Mouse (Mus musculus) limb, embryonic 15.5 days (tissue): Measurements from ENCODE around the gene Rnf17. TPM values are rescaled to one million over a fixed set of nuclear protein-coding genes. Genes with fewer than 3 reads are reported as not detected.

Experiments used
- ATAC-seq: fragments of 200-750 bp; cut with Nextera tagmentation; 2 replicates; pipeline ENCODE4 v1.8.0; 2017; ENCODE audit warnings: low read depth, moderate TSS enrichment; ENCODE audit not compliant: insufficient number of reproducible peaks, low FRiP score, low TSS enrichment
- H3K27ac ChIP-seq: fragments of 300-500 bp; sonication (generic); 2 replicates; pipeline ENCODE4 v1.5.1; 2015; ENCODE audit warnings: moderate library complexity, mild to moderate bottlenecking, inconsistent platforms
- H3K27me3 ChIP-seq: fragments of 300-500 bp; sonication (generic); 2 replicates; pipeline ENCODE4 v1.6.1; 2015; ENCODE audit warnings: inconsistent platforms
- H3K36me3 ChIP-seq: fragments of 300-500 bp; sonication (generic); 2 replicates; pipeline ENCODE4 v1.6.1; 2015; ENCODE audit warnings: inconsistent platforms
- H3K4me1 ChIP-seq: fragments of 300-500 bp; sonication (generic); 2 replicates; pipeline ENCODE4 v1.6.1; 2015; ENCODE audit warnings: inconsistent platforms
- H3K4me2 ChIP-seq: fragments of 300-500 bp; sonication (generic); 2 replicates; pipeline ENCODE4 v1.6.1; 2015; ENCODE audit warnings: mild to moderate bottlenecking, inconsistent platforms
- H3K4me3 ChIP-seq: fragments of 300-500 bp; sonication (generic); 2 replicates; pipeline ENCODE4 v1.5.1; 2015; ENCODE audit warnings: mild to moderate bottlenecking, inconsistent platforms
- H3K9ac ChIP-seq: fragments of 300-500 bp; sonication (generic); 2 replicates; pipeline ENCODE4 v1.6.1; 2015; ENCODE audit warnings: inconsistent platforms
- H3K9me3 ChIP-seq: fragments of 300-500 bp; sonication (generic); 2 replicates; pipeline ENCODE4 v1.6.1; 2016; ENCODE audit warnings: inconsistent platforms
- WGBS: fragments of 180-500 bp; shearing (Covaris S2); methylation state at CpG from one replicate; pipeline ENCODE4 v1.1.7; 2015; 5-methylcytosine and 5-hydroxymethylcytosine counted together
- polyA plus RNA-seq: library from polyadenylated mRNA; unstranded; fragments of >200 nt; fragmentation: Nextera tagmentation; extraction: Ambion mirVana; gene quantifications from 2 replicates; pipeline ENCODE4 v1.2.1, GENCODE M21; 2015

Rnf17 gene
- polyA plus RNA-seq, 1 experiment from 2014 or later: 0.83 TPM

DNA sequence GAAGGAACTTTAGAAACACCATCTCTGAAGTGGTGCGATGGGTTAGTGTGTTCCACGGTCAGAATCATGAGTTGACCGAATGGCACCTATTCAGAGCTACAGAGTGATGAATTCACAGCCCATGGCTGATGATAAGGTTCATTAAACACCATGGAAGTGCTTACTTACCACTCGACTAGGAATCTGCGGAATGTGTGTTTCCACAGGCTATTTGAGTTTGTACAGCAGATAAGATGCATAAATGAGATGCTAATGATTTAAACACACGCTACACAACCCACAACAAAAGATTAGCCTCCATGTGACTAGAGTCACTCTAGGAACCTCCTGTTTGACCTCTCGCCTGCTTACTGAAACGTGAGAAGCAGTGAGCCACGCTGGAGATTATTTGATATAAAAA lies 23.0 kb upstream of the Rnf17 start:
- WGBS: 74% methylated on average over 9 of the region's 9 CpGs
- no peak overlapping the region for H3K4me2 ChIP-seq
- no peak overlapping the region for H3K4me3 ChIP-seq
- H3K9ac ChIP-seq: no peak overlapping the region
- H3K36me3 ChIP-seq: no peaks in the 10 kb centered on the region
- no peaks in the 10 kb centered on the region for H3K4me1 ChIP-seq
- no peaks in the 10 kb centered on the region for H3K27me3 ChIP-seq
- H3K9me3 ChIP-seq: no peaks in the 10 kb centered on the region
- no peak overlapping the region for H3K27ac ChIP-seq
- no peak for ATAC-seq

DNA sequence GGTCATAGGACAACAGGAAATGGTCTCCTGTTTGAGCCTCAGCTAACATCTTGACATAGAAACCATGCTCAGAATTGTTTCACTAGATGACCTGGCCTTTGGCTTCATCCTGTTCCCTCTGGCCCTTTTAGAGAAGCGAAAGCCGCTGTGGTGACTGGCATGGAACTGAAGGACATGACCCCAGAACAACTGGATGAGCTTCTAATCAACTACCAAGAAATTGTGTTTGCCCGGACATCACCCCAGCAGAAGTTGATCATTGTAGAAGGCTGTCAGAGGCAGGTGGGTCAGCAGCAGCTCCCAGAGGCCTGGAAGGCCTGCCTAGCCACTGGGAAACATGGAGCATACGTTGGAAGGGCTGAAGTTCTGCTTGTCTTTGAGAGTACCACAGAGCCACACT lies 20.0 kb upstream of the Rnf17 start:
- Histone ChIP-seq H3K4me1 (no peaks in the 10 kb centered on the region), H3K9me3 (no peaks in the 10 kb centered on the region), H3K4me2 (no peak overlapping the region), H3K27me3 (no peaks in the 10 kb centered on the region), H3K36me3 (no peaks in the 10 kb centered on the region), H3K4me3 (no peak overlapping the region), H3K27ac (no peak overlapping the region), H3K9ac (no peak overlapping the region)
- ATAC-seq: no peak
- 82% methylated on average over 4 of the region's 4 CpGs for WGBS

DNA sequence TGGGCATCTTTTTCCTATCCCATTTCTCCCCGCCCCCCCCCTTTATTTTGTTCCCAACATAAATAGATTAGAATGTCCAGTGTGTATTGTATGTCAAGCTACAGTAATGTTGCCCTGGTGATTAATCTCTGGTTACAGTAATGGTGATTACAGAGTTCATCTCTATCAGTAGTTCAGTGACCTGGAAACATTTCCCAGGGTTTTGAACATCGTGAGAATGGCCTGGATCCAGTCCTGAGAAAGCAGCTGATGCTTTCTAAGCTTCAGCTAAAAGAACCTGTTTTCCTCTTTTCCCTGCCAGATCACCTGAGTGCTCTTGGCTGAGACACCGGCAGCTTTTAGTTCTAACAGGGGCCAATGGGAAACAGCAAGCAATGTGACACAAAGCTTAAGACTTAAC lies 12.1 kb upstream of the Rnf17 start:
- Histone ChIP-seq H3K27me3 (no peaks in the 10 kb centered on the region), H3K9ac (no peak overlapping the region), H3K27ac (no peak overlapping the region), H3K9me3 (no peaks in the 10 kb centered on the region), H3K4me3 (no peak overlapping the region), H3K4me2 (no peak overlapping the region), H3K4me1 (no peaks in the 10 kb centered on the region), H3K36me3 (no peaks in the 10 kb centered on the region)
- ATAC-seq: no peak
- WGBS: 82% methylated on average over 3 of the region's 3 CpGs

DNA sequence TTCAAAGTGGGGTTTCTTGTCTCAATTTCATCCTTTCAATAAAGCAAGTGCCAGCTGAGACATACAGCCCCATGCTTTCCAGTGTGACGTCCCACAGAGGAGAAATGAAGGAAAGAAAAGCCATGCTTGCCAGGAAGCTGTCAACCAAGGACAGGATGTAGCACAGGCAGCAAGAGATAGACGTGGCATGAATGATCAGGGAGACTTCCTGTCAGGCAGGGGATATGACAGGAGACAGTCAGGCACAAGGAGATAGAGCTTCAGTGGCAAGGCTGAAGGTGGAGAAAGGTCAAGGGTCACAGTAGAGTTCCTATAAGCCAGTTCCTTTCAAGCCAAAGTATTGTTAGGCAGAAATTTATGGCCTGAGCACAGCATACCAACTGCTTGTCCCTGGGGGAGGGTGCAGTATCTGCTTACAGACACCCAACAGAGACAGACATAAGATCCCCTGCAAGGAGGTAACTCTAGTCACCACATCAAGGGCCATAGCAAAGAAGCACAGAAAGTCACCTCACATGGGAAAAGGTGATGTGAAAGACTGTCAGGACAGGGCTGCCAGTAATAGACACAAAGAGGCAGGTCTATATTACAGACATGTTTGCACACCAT lies 8.6 kb upstream of the Rnf17 start:
- H3K4me2 ChIP-seq: no peak overlapping the region
- no peaks in the 10 kb centered on the region for H3K4me1 ChIP-seq
- H3K9me3 ChIP-seq: no peaks in the 10 kb centered on the region
- no peaks in the 10 kb centered on the region for H3K27me3 ChIP-seq
- no peaks in the 10 kb centered on the region for H3K36me3 ChIP-seq
- ATAC-seq: no peak
- no peak overlapping the region for H3K27ac ChIP-seq
- no peak overlapping the region for H3K4me3 ChIP-seq
- H3K9ac ChIP-seq: no peak overlapping the region
- WGBS: 18% methylated on average over 2 of the region's 2 CpGs

DNA sequence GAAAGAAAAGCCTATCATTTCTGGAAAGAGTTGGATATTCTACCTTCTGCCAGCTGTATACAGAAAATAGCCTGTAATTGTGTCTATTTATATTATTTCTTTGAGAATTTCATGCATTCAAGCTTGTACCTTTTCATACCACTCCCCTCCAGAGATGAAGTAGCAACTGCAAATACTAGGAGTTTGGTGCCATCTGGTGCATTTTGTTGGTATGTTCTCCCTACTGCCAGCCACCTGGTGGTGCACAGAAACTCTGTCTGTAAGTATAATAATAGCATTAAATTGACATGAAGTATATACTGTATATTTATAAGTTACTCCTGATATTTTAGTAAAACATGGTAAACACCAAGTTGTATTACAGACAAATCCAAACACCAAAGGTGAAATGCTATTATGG lies 4.4 kb upstream of the Rnf17 start:
- ATAC-seq: no peak
- H3K27me3 ChIP-seq: no peaks in the 10 kb centered on the region
- H3K4me2 ChIP-seq: no peak overlapping the region
- no peaks in the 10 kb centered on the region for H3K9me3 ChIP-seq
- H3K4me3 ChIP-seq: no peak overlapping the region
- H3K4me1 ChIP-seq: no peaks in the 10 kb centered on the region
- no peak overlapping the region for H3K9ac ChIP-seq
- H3K27ac ChIP-seq: no peak overlapping the region
- no peaks in the 10 kb centered on the region for H3K36me3 ChIP-seq

DNA sequence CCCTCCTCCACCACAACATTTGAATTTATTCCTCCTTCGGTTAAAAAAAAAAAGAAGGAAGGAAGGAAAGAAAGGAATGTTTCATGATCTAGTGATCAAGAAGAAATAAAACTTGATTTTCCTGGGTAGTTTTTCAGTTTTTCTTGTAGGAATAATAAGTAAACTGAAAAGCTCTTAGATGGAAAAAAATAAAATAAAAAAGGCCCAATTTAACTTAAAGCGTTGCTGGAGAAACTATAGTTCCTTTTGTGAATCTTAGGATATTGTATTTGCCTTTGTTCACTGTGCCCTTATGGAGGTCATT lies 643 bp downstream of the Rnf17 start:
- H3K4me2 ChIP-seq: no peak overlapping the region
- H3K27ac ChIP-seq: no peak overlapping the region
- no peaks in the 10 kb centered on the region for H3K36me3 ChIP-seq
- no peak overlapping the region for H3K4me3 ChIP-seq
- WGBS: 92% methylated on average over 2 of the region's 2 CpGs
- no peak for ATAC-seq
- no peak overlapping the region for H3K9ac ChIP-seq
- H3K27me3 ChIP-seq: no peaks in the 10 kb centered on the region
- no peaks in the 10 kb centered on the region for H3K4me1 ChIP-seq
- no peaks in the 10 kb centered on the region for H3K9me3 ChIP-seq

DNA sequence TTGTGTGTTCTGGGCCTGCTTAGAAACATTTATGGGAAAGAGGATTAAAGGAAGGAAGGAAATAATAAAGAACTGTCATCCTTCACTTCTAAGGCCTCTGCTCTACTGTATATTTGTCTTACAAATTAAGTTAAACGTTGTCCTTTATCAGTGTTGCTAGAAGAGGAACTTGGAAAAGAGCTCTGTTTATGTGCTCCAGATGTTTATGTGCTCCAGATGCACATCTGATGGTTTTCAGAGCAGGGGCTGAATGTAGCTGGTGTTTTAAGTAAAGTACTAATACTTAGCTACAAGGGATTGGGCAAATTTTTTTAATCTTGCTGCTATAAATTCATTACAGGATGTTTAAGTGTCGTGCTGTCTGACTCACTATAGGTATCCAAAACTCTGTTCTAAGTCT lies 59.7 kb downstream of the Rnf17 start:
- H3K27me3 ChIP-seq: no peaks in the 10 kb centered on the region
- no peak for ATAC-seq
- WGBS: 37% methylated on average over 2 of the region's 2 CpGs
- no peak overlapping the region for H3K9ac ChIP-seq
- no peaks in the 10 kb centered on the region for H3K36me3 ChIP-seq
- H3K4me3 ChIP-seq: no peak overlapping the region
- H3K4me1 ChIP-seq: no peaks in the 10 kb centered on the region
- no peaks in the 10 kb centered on the region for H3K9me3 ChIP-seq
- no peak overlapping the region for H3K27ac ChIP-seq
- no peak overlapping the region for H3K4me2 ChIP-seq

DNA sequence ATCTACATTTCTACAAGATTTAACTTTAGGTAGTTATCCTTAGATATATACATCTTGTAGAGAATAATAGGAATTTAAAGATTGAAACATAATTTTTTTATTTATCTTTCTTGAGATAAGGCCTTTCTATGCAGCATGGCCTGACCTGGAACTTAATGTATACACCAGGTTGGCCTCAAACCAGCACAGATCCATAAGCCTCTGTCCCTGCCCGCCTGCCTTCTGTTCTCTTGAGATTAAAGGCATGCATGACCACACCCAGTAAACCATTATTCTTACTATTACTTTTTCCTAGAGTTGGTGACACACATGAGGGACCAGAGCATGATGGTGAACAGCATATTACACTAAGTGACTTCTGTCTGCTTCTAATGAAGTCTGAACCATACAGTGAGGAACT lies 60.3 kb downstream of the Rnf17 start:
- 62% methylated on average over 1 of the region's 1 CpGs for WGBS
- no peak overlapping the region for H3K27ac ChIP-seq
- H3K36me3 ChIP-seq: no peaks in the 10 kb centered on the region
- no peak overlapping the region for H3K4me3 ChIP-seq
- no peak overlapping the region for H3K4me2 ChIP-seq
- no peaks in the 10 kb centered on the region for H3K4me1 ChIP-seq
- no peaks in the 10 kb centered on the region for H3K27me3 ChIP-seq
- no peak overlapping the region for H3K9ac ChIP-seq
- no peak for ATAC-seq
- no peaks in the 10 kb centered on the region for H3K9me3 ChIP-seq

DNA sequence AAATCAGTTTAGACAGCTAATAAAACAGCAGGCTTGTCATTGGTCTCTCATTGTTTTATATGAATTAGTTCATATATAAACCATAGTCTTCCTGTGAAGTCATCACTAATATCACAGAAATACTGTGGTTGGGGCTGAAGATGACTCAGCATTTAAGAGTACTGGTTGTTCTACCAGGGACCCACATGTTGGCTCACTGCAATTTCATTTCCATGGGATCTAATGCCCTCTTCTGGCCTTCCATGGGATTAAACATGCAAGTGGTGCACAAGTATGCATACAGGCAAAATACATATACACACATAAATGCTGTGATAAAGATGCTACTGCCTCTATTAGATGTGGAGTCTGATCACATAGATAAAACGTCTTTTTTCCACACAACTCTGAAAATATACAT lies 65.8 kb downstream of the Rnf17 start:
- no peaks in the 10 kb centered on the region for H3K36me3 ChIP-seq
- no peaks in the 10 kb centered on the region for H3K27me3 ChIP-seq
- WGBS: 43% methylated on average over 1 of the region's 1 CpGs
- no peak overlapping the region for H3K9ac ChIP-seq
- no peaks in the 10 kb centered on the region for H3K4me1 ChIP-seq
- no peak for ATAC-seq
- H3K4me2 ChIP-seq: no peak overlapping the region
- no peak overlapping the region for H3K27ac ChIP-seq
- H3K9me3 ChIP-seq: no peaks in the 10 kb centered on the region
- no peak overlapping the region for H3K4me3 ChIP-seq

DNA sequence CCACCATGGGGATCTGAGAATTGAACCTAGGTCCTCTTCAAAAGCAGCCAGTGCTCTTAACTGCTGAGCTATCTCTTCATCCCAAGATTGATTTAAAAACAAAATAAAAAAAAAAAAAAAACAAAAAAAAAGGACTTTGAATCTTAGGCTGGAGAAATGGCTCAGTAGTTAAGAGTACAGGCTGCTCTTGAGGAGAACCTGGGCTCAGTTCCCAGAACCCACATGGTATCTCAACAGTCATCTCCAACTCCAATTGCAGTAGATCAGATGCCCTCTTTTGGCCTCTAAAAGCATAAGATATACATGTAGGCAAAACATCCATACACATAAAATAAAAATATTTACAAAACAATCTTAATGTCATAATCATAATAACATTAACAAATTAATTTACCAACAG lies 87.4 kb downstream of the Rnf17 start:
- no peak for ATAC-seq
- Histone ChIP-seq H3K27ac (no peak overlapping the region), H3K9me3 (no peaks in the 10 kb centered on the region), H3K4me3 (no peak overlapping the region), H3K4me2 (no peak overlapping the region), H3K36me3 (no peaks in the 10 kb centered on the region), H3K4me1 (no peaks in the 10 kb centered on the region), H3K27me3 (no peaks in the 10 kb centered on the region), H3K9ac (no peak overlapping the region)

DNA sequence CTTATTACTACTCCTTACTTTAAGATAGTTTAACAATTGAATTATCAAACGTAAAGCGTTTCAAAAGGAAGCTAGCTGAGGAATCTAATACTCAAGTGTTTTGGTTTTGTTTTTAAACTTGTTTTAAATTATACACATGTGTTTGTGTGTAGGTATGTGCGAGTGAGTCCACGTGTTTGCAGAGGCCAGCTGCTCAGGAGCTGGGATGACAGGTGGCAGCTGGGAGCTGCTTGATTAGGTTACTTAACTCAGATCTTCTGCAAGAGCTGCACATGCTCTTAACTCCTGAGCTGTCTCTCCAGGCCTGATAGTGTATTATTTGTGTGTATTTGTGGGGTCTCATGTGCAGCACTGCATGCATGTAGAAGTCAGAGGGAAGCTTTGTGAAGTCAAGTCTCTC lies 100.0 kb downstream of the Rnf17 start:
- Histone ChIP-seq H3K36me3 (no peaks in the 10 kb centered on the region), H3K4me2 (no peak overlapping the region), H3K4me1 (no peaks in the 10 kb centered on the region), H3K4me3 (no peak overlapping the region), H3K9ac (no peak overlapping the region), H3K9me3 (no peaks in the 10 kb centered on the region), H3K27ac (no peak overlapping the region), H3K27me3 (no peaks in the 10 kb centered on the region)
- WGBS: 44% methylated on average over 4 of the region's 4 CpGs
- ATAC-seq: no peak

DNA sequence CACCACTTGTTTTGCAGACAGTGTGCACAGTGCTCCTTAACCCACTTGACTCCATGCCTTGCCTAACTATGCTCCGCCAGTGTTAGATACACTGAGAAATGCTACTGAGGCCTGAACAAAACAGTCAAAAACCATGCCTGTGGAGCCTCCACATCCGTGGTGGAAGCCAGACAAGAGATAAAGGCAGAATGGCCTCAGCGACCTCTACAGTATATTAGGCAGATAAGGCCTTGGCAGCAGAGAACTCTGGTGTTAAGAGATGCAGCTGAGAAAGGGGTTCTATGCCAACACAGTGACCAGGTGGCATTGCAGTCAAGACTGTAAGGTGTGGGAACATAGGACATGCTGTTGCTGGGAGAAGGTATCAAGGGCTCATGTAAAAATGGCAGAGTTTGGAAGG lies 104.4 kb downstream of the Rnf17 start:
- H3K9me3 ChIP-seq: no peaks in the 10 kb centered on the region
- 72% methylated on average over 3 of the region's 3 CpGs for WGBS
- H3K27ac ChIP-seq: no peak overlapping the region
- H3K36me3 ChIP-seq: no peaks in the 10 kb centered on the region
- no peaks in the 10 kb centered on the region for H3K27me3 ChIP-seq
- no peak overlapping the region for H3K4me3 ChIP-seq
- no peak for ATAC-seq
- no peak overlapping the region for H3K4me2 ChIP-seq
- no peak overlapping the region for H3K9ac ChIP-seq
- no peaks in the 10 kb centered on the region for H3K4me1 ChIP-seq

DNA sequence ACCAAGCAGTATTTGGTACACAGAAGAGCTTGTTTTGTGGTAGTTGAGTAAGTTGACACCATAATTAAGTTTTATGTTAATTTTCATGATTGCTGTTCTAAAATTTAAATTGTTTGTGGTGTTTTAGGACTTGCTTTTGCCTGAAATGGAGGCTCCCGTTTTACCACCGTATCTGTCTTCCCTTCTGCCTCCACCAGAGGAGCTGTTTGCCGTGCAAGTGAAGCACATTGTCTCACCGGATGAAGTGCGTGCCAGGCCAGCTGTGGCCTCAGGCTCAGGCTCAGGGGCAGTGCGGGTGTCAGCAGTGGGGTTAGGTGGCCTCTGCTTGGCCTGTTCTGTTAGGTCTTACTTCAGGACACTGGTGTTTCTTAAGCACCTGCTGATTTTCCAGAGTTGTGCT lies 109.7 kb downstream of the Rnf17 start:
- Histone ChIP-seq H3K4me2 (no peak overlapping the region), H3K27me3 (no peaks in the 10 kb centered on the region), H3K27ac (no peak overlapping the region), H3K4me1 (no peaks in the 10 kb centered on the region), H3K36me3 (no peaks in the 10 kb centered on the region), H3K9ac (no peak overlapping the region), H3K9me3 (no peaks in the 10 kb centered on the region), H3K4me3 (no peak overlapping the region)
- ATAC-seq: no peak
- 32% methylated on average over 6 of the region's 6 CpGs for WGBS
